Mouse (Mus musculus) frontal cortex, postnatal 10 days (tissue): ENCODE data around the gene Cfap99.
A peak's percentile ranks its signal among the peaks of the same experiment; 100 is the strongest.

Source experiments
- DNase-seq, 2 experiments: peaks; one replicate each; pipeline ENCODE4 v3.0.0; 2022; ENCODE audit warnings: low spot score in 2 of 2, mixed read lengths in 1 of 2

The Cfap99 gene

GRCm38 (mm10) chr5:34278058-34278457 lies 10.3 kb upstream of the Cfap99 start:
- no peak for DNase-seq

- no peak for DNase-seq
Observed at GRCm38 (mm10) chr5:34279214-34279613, 9.2 kb upstream of the Cfap99 start.

GRCm38 (mm10) chr5:34280976-34281375 lies 7.4 kb upstream of the Cfap99 start:
- no peak for DNase-seq

GRCm38 (mm10) chr5:34283355-34283754 lies 5.0 kb upstream of the Cfap99 start:
- no peak for DNase-seq

GRCm38 (mm10) chr5:34284156-34284750 lies 4.1 kb upstream of the Cfap99 start:
- no peak for DNase-seq

- no peak for DNase-seq
Observed at GRCm38 (mm10) chr5:34285285-34285684, 3.1 kb upstream of the Cfap99 start.

- DNase-seq: no peak
Observed at GRCm38 (mm10) chr5:34286516-34286915, 1.9 kb upstream of the Cfap99 start.

- DNase-seq: peak in 1 of 2 experiments; percentile 27
Observed at GRCm38 (mm10) chr5:34287001-34287837, 1.2 kb upstream of the Cfap99 start.

- DNase-seq: no peak
Observed at GRCm38 (mm10) chr5:34287838-34288145, 608 bp upstream of the Cfap99 start.

GRCm38 (mm10) chr5:34289286-34289685 lies 886 bp downstream of the Cfap99 start:
- DNase-seq: no peak

- no peak for DNase-seq
Observed at GRCm38 (mm10) chr5:34293363-34293762, 5.0 kb downstream of the Cfap99 start.

- no peak for DNase-seq
Observed at GRCm38 (mm10) chr5:34294696-34295095, 6.3 kb downstream of the Cfap99 start.

GRCm38 (mm10) chr5:34295141-34295540 lies 6.7 kb downstream of the Cfap99 start:
- no peak for DNase-seq

GRCm38 (mm10) chr5:34298061-34298460 lies 9.7 kb downstream of the Cfap99 start:
- DNase-seq: no peak

GRCm38 (mm10) chr5:34298937-34299535 lies 10.6 kb downstream of the Cfap99 start:
- DNase-seq: no peak

GRCm38 (mm10) chr5:34302377-34302776 lies 14.0 kb downstream of the Cfap99 start:
- no peak for DNase-seq

- no peak for DNase-seq
Observed at GRCm38 (mm10) chr5:34309016-34309415, 20.6 kb downstream of the Cfap99 start.

GRCm38 (mm10) chr5:34319491-34320034 lies 31.2 kb downstream of the Cfap99 start:
- no peak for DNase-seq

GRCm38 (mm10) chr5:34321236-34321635 lies 32.8 kb downstream of the Cfap99 start:
- no peak for DNase-seq

GRCm38 (mm10) chr5:34325286-34325685 lies 36.9 kb downstream of the Cfap99 start:
- DNase-seq: no peak

GRCm38 (mm10) chr5:34326249-34326691 lies 37.9 kb downstream of the Cfap99 start:
- DNase-seq: no peak

- peak; percentile 17 to 24 for DNase-seq
Observed at GRCm38 (mm10) chr5:34326875-34327576, 38.6 kb downstream of the Cfap99 start.
